Mouse (Mus musculus) small intestine, adult 2 months (tissue): Measurements from ENCODE around the gene Fn1.

Experiments
- CTCF ChIP-seq: fragments of 200-500 bp; IDR thresholded peaks from 2 replicates; pipeline ENCODE4 v1.5.1; 2012; ENCODE audit warnings: low read depth, mild to moderate bottlenecking, control low read depth, inconsistent platforms, low read length, moderate library complexity, mixed read lengths; ENCODE audit not compliant: insufficient replicate concordance, insufficient read length; ENCODE audit errors: extremely low read depth
- POLR2A ChIP-seq: fragments of 200-500 bp; IDR thresholded peaks from 2 replicates; pipeline ENCODE4 v1.6.1; 2012; ENCODE audit warnings: low read depth, mild to moderate bottlenecking, control low read depth, inconsistent platforms, low read length, moderate library complexity

GRCm38 (mm10) chr1:71673398-71673910 is 20.5 kb upstream of the Fn1 start:
- TF ChIP-seq CTCF (no peak), POLR2A (no peak)
